Mouse (Mus musculus): ENCODE measurements around the gene Arap1.

GRCm38 (mm10) chr7:101456789-101457188 is 108.9 kb downstream of the Arap1 start:
- no peak for TF ChIP-seq POLR2A (IDR thresholded peaks at IDR 0.05; ENCODE audit: extremely low read depth, insufficient read depth, low read length)
- no peak for TF ChIP-seq CTCF (IDR thresholded peaks at IDR 0.05; ENCODE audit: low read depth, low read length)
